Mouse (Mus musculus): Measurements from ENCODE around the gene Bivm. TPM values are rescaled to one million over a fixed set of nuclear protein-coding genes. Genes with fewer than 3 reads are reported as not detected.

The Bivm gene
- total and polyA plus RNA-seq, 3 experiments: 11.8 to 27.2 TPM; not detected in 1

DNA sequence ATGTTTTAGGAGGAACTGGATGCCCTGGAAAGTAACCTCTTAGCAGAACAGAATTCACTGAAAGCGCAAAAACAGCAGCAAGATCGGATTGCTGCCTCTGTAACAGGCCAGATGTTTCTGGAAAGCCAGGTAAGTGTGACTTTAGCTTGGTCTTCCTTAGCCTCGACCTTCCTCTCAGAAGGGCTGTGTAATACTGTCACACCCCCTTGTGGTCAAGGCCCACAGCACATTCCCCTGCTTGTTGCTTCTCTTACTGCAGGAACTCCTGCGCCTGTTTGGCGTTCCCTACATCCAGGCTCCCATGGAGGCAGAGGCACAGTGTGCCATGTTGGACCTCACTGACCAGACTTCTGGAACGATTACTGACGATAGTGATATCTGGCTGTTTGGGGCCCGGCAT, 55.1 kb downstream of the Bivm start:
- Histone ChIP-seq H3K9ac (ENCODE audit: control insufficient read depth, low read depth, low read length, poor library complexity, severe bottlenecking) (no peak overlapping the region), H3K79me2 (ENCODE audit: control insufficient read depth, insufficient read depth, low read length, poor library complexity) (no peaks in the 10 kb centered on the region), H3K27me3 (ENCODE audit: control insufficient read depth in 1 of 2, insufficient read depth in 2 of 2, low read length in 2 of 2) (no peaks in the 10 kb centered on the region), H3K9me3 (replicated peaks; ENCODE audit: insufficient read depth, low read length) (no peaks in the 10 kb centered on the region), H3K4me3 (ENCODE audit: control insufficient read depth in 1 of 2, insufficient read depth in 1 of 2, low read depth in 2 of 2, low read length in 2 of 2) (no peak overlapping the region), H3K36me3 (ENCODE audit: control insufficient read depth in 1 of 2, insufficient read depth in 2 of 2, low read length in 2 of 2) (no peaks in the 10 kb centered on the region; a peak in 2 of 4 replicates), H3K4me1 (ENCODE audit: control insufficient read depth in 1 of 2, insufficient read depth in 2 of 2, low read length in 2 of 2) (no peaks in the 10 kb centered on the region), H3K27ac (ENCODE audit: control insufficient read depth, low read depth, low read length) (no peak overlapping the region)
- no peak for DNase-seq (ENCODE audit: low read depth, low spot score)
- TF ChIP-seq UBTF (IDR thresholded peaks at IDR 0.05; ENCODE audit: borderline replicate concordance, insufficient read depth, low read depth, low read length): no peak
- peak in 2 of 3 experiments; percentile 18 to 21; a peak in 2 of 6 replicates for TF ChIP-seq CTCF (IDR thresholded peaks at IDR 0.05 in 2 of 3, conservative IDR thresholded peaks at IDR 0.05 in 1 of 3; ENCODE audit: control insufficient read depth in 1 of 3, insufficient read depth in 1 of 3, low read depth in 2 of 3, low read length in 3 of 3, poor library complexity in 1 of 3, severe bottlenecking in 1 of 3)

DNA sequence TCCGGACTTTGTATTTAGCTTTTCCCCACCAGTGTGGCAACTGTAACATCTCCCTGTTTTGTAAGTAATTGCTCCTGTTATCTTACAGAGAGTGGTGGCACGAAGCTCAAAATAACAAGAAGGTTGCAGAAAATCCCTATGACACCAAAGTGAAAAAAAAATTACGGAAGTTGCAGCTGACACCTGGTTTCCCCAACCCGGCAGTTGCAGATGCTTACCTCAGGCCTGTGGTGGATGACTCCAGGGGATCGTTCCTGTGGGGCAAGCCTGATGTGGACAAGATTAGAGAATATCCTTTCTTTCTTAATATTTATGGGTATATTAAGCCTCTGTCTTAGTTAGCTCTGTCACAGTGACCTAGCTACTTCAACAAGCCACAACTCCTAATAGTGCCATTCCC, 59.3 kb downstream of the Bivm start:
- Histone ChIP-seq H3K79me2 (ENCODE audit: control insufficient read depth, insufficient read depth, low read length, poor library complexity) (no peaks in the 10 kb centered on the region), H3K9me3 (replicated peaks; ENCODE audit: insufficient read depth, low read length) (no peaks in the 10 kb centered on the region), H3K4me1 (ENCODE audit: control insufficient read depth in 1 of 2, insufficient read depth in 2 of 2, low read length in 2 of 2) (no peaks in the 10 kb centered on the region), H3K27me3 (ENCODE audit: control insufficient read depth in 1 of 2, insufficient read depth in 2 of 2, low read length in 2 of 2) (no peaks in the 10 kb centered on the region), H3K4me3 (ENCODE audit: control insufficient read depth in 1 of 2, insufficient read depth in 1 of 2, low read depth in 2 of 2, low read length in 2 of 2) (no peak overlapping the region), H3K9ac (ENCODE audit: control insufficient read depth, low read depth, low read length, poor library complexity, severe bottlenecking) (no peak overlapping the region), H3K36me3 (ENCODE audit: control insufficient read depth in 1 of 2, insufficient read depth in 2 of 2, low read length in 2 of 2) (no peaks in the 10 kb centered on the region; a peak in 2 of 4 replicates), H3K27ac (ENCODE audit: control insufficient read depth, low read depth, low read length) (no peak overlapping the region)
- TF ChIP-seq HCFC1 (IDR thresholded peaks at IDR 0.05; ENCODE audit: low read depth, low read length) (no peak), MAZ (IDR thresholded peaks at IDR 0.05; ENCODE audit: low read depth, low read length) (no peak), ZNF384 (IDR thresholded peaks at IDR 0.05; ENCODE audit: low read depth, low read length) (no peak), MEF2A (IDR thresholded peaks at IDR 0.05; ENCODE audit: extremely low read depth, insufficient replicate concordance, low read depth, low read length, poor library complexity, severe bottlenecking) (no peak), MXI1 (IDR thresholded peaks at IDR 0.05; ENCODE audit: low read depth, low read length) (no peak), CHD1 (IDR thresholded peaks at IDR 0.05; ENCODE audit: low read depth, low read length) (no peak), MAX (IDR thresholded peaks at IDR 0.05; ENCODE audit: low read length) (no peak), NELFE (IDR thresholded peaks at IDR 0.05; ENCODE audit: low read depth, low read length) (no peak), GATA1 (IDR thresholded peaks at IDR 0.05; ENCODE audit: low read depth, low read length) (no peak), SIN3A (IDR thresholded peaks at IDR 0.05; ENCODE audit: low read length) (no peak), CHD2 (IDR thresholded peaks at IDR 0.05; ENCODE audit: low read length) (no peak), ZMIZ1 (IDR thresholded peaks at IDR 0.05; ENCODE audit: low read depth, low read length) (no peak), MYB (IDR thresholded peaks at IDR 0.05; ENCODE audit: low read depth, low read length) (no peak), POLR2AphosphoS2 (IDR thresholded peaks at IDR 0.05; ENCODE audit: low read length) (no peak), RCOR1 (IDR thresholded peaks at IDR 0.05; ENCODE audit: low read depth, low read length) (no peak), KAT2A (conservative IDR thresholded peaks at IDR 0.05; ENCODE audit: low read depth, low read length) (no peak), TCF12 (IDR thresholded peaks at IDR 0.05; ENCODE audit: low read depth, low read length) (no peak), SMC3 (IDR thresholded peaks at IDR 0.05; ENCODE audit: low read depth, low read length) (no peak), ZKSCAN1 (IDR thresholded peaks at IDR 0.05; ENCODE audit: low read depth, low read length) (no peak)
- DNase-seq (ENCODE audit: low read depth, low spot score): no peak
